In the genomic region with DNA sequence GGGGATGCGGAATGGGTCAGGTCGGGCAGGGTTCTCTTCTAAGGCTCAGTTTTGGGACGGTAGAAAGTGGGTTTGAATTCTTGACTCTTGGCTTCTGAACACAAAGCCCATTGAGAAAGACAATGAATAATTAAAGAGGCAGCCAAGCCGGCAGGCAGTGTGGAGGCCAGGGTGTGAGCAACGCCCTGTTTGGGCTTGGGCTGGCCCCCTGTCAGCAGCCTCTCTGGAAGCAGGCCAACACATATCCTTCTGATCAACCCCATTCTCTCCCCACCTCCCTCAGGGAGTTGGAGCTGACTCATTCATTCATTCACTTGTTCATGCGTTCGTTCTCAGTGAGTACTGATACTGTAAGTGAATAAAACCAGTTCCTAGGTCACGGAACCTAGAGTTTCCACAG, we compare ENCODE assay signal across 8 mouse cellular contexts. TPM values are rescaled to one million over a fixed set of nuclear protein-coding genes. Genes with fewer than 3 reads are reported as not detected.
DNase-seq lines count a peak whose midpoint lies in the region; ATAC-seq lines count a peak whose summit lies in the region.
"Had no signal": no experiment of that assay in that cellular context is flagged by ENCODE, and none has a peak within 500 bp of the region (broad histone marks: within the 10 kb centered on the region; RNA-seq: fewer than 3 reads in every experiment).

No protein-coding gene starts in this region.

- WGBS in hindbrain, embryonic 12.5 days: 33% methylated on average over 8 of the region's 8 CpGs
- 41% methylated on average over 8 of the region's 8 CpGs for WGBS in stomach, embryonic 14.5 days

- no peak overlapping the region for H3K9ac ChIP-seq in hindbrain, embryonic 12.5 days
- H3K9ac ChIP-seq in stomach, embryonic 14.5 days (replicated peaks; ENCODE audit: low read depth, low read length): no peak overlapping the region
- H3K9ac ChIP-seq: liver, embryonic 14.5 days had no signal

- H3K4me1 ChIP-seq in hindbrain, embryonic 12.5 days: peaks cover 43% of the 10 kb centered on the region
- H3K4me1 ChIP-seq in stomach, embryonic 14.5 days (ENCODE audit: control insufficient read depth, insufficient read depth, low read length): peaks cover 66% of the 10 kb centered on the region

- H3K36me3 ChIP-seq in hindbrain, embryonic 12.5 days: no peaks in the 10 kb centered on the region
- no peaks in the 10 kb centered on the region; the same call in 1 of the 2 replicates for H3K36me3 ChIP-seq in stomach, embryonic 14.5 days (ENCODE audit: control insufficient read depth, insufficient read depth, low read length)

- DNase-seq in ovary, adult 18-20 months (ENCODE audit: low spot score): peak; percentile 43
- no peak for DNase-seq in ovary, postnatal 10 days (ENCODE audit: low spot score)
- peak; percentile 96 for DNase-seq in fibroblast of lung, adult 2 months (ENCODE audit: low read depth)
- no peak for DNase-seq in adrenal gland, postnatal 14 days

- no peak overlapping the region for H3K4me3 ChIP-seq in hindbrain, embryonic 12.5 days
- H3K4me3 ChIP-seq in stomach, embryonic 14.5 days (ENCODE audit: low read depth, low read length): no peak overlapping the region

- peak; percentile 72 for ATAC-seq in hindbrain, embryonic 12.5 days (ENCODE audit: low FRiP score)
- no peak for ATAC-seq in stomach, embryonic 14.5 days (ENCODE audit: insufficient number of reproducible peaks, insufficient read depth, low FRiP score, low read depth)
- no peak for ATAC-seq in cerebellum, adult (ENCODE audit: insufficient number of reproducible peaks, low FRiP score, low TSS enrichment)

- no peaks in the 10 kb centered on the region for H3K9me3 ChIP-seq in hindbrain, embryonic 12.5 days (replicated peaks)
- H3K9me3 ChIP-seq in stomach, embryonic 14.5 days (ENCODE audit: control insufficient read depth, low read depth, low read length): no peaks in the 10 kb centered on the region

- H3K27ac ChIP-seq in hindbrain, embryonic 12.5 days: no peak overlapping the region
- H3K27ac ChIP-seq in stomach, embryonic 14.5 days (ENCODE audit: low read length): peak overlapping the region; percentile 45; the same call in 1 of the 2 replicates
- H3K27ac ChIP-seq: liver, embryonic 14.5 days had no signal

- H3K27me3 ChIP-seq in hindbrain, embryonic 12.5 days: no peaks in the 10 kb centered on the region
- H3K27me3 ChIP-seq in stomach, embryonic 14.5 days (ENCODE audit: control insufficient read depth, insufficient read depth, low read length): no peaks in the 10 kb centered on the region

- no peak overlapping the region for H3K4me2 ChIP-seq in hindbrain, embryonic 12.5 days (replicated peaks)
- no peak overlapping the region for H3K4me2 ChIP-seq in stomach, embryonic 14.5 days (replicated peaks; ENCODE audit: low read depth, low read length)

RNA-seq across cellular contexts. Expression of a gene that starts 36.7 kb away (rescaled TPM):
- 23.7 and 26.0 TPM in 2 replicates for polyA plus RNA-seq in hindbrain, embryonic 12.5 days (2016; fragmentation: Nextera tagmentation; extraction: Ambion mirVana)
- polyA plus RNA-seq in stomach, embryonic 14.5 days (2014; fragmentation: Nextera tagmentation; extraction: Ambion mirVana): 80.4 and 81.7 TPM in 2 replicates
- total RNA-seq in adrenal gland, postnatal 14 days (2021): 35.8 and 54.6 TPM in 2 replicates

Comparison
In these comparisons a context has a peak if more than half of its experiments do, and no peak if none do; other contexts are left out.
1. DNase-seq: peak in ovary, adult 18-20 months (single experiment) and fibroblast of lung, adult 2 months (single experiment); none in ovary, postnatal 10 days (single experiment) and adrenal gland, postnatal 14 days (single experiment).